Mouse (Mus musculus) testis, adult 2 months (tissue): ENCODE data around the gene Unc13a.

Experiments used
- CTCF ChIP-seq: fragments of 200-500 bp; IDR thresholded peaks from 2 replicates; pipeline ENCODE4 v1.5.1; 2012; ENCODE audit warnings: low read depth, mild to moderate bottlenecking, inconsistent platforms, low read length, moderate library complexity; ENCODE audit not compliant: control insufficient read depth, insufficient read depth, insufficient replicate concordance
- POLR2A ChIP-seq: fragments of 200-500 bp; IDR thresholded peaks from 2 replicates; pipeline ENCODE4 v1.6.1; 2012; ENCODE audit warnings: low read depth, mild to moderate bottlenecking, inconsistent platforms, low read length, moderate library complexity; ENCODE audit not compliant: control insufficient read depth

- TF ChIP-seq CTCF (no peak), POLR2A (no peak)
Observed at GRCm38 (mm10) chr8:71684701-71685100, 13.1 kb upstream of the Unc13a start.
